Mouse (Mus musculus) embryonic facial prominence, embryonic 10.5 days (tissue): Measurements from ENCODE around the gene Erc2. TPM values are rescaled to one million over a fixed set of nuclear protein-coding genes. Genes with fewer than 3 reads are reported as not detected.
"Not testable (repeated sequence)": the region's sequence is repeated elsewhere in the genome, so short reads cannot be mapped to it uniquely, and the experiment has no call there.

ENCODE experiments used
- DNase-seq: peaks from one replicate; pipeline ENCODE4 v3.0.0-alpha.2; 2017; ENCODE audit warnings: low spot score
- H3K27ac ChIP-seq: fragments of 300-500 bp; sonication (generic); replicated peaks from 2 replicates; pipeline ENCODE4 v1.5.1; 2016; ENCODE audit warnings: mild to moderate bottlenecking
- H3K27me3 ChIP-seq: fragments of 300-500 bp; sonication (generic); replicated peaks from 2 replicates; pipeline ENCODE4 v1.6.1; 2016; ENCODE audit warnings: low read depth, mild to moderate bottlenecking; ENCODE audit not compliant: poor library complexity, severe bottlenecking
- H3K36me3 ChIP-seq: fragments of 300-500 bp; sonication (generic); replicated peaks from 2 replicates; pipeline ENCODE4 v1.6.1; 2016; ENCODE audit warnings: mild to moderate bottlenecking, moderate library complexity
- H3K4me1 ChIP-seq: fragments of 300-500 bp; sonication (generic); 2 replicates; pipeline ENCODE4 v1.6.1; 2016
- H3K4me3 ChIP-seq: fragments of 300-500 bp; sonication (generic); 2 replicates; pipeline ENCODE4 v1.5.1; 2016; ENCODE audit warnings: mild to moderate bottlenecking, moderate library complexity
- H3K9me3 ChIP-seq: fragments of 300-500 bp; sonication (generic); 2 replicates; pipeline ENCODE4 v1.6.1; 2016; ENCODE audit warnings: mild to moderate bottlenecking
- WGBS: fragments of 180-500 bp; shearing (Covaris S2); methylation state at CpG from one replicate; pipeline ENCODE4 v1.1.7; 2016; 5-methylcytosine and 5-hydroxymethylcytosine counted together
- polyA plus RNA-seq: library from polyadenylated mRNA; unstranded; fragments of >200 nt; fragmentation: Nextera tagmentation; extraction: Ambion mirVana; gene quantifications from 2 replicates; pipeline ENCODE4 v1.2.1, GENCODE M21; 2016

Erc2 gene
- polyA plus RNA-seq, 1 experiment from 2014 or later, result 7.2 TPM

DNA sequence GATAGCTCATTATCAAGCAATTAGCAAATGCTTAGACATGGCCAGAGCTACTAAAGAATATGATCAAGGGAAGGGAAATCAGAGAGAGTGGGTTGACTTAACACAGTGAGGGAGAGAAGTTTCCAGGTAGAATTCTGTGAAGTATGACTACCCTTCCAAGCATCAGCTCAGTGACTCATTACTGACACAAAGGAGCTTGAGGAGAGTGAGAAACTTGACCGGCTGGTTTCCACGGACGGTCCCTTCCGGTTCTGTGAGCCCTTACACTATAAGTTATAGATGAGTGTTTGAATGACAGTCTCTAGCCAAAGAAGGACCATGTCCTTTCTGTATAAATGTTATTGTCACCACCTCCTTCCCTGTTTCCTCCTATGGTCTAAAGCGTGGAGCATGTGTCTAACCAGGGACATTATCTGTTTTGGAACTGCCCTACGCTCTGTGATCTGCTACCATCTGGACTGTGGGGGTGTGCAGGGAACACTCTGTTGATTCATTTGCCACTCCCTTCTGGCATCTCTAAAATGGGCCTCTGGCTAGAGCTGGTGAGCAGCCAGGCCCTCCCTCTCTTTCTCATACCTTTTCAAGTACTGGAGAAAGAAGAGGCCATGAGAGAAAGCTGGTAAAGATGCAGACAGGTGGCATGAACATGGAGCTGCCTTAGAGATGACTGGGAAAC is 238.3 kb downstream of the Erc2 start:
- H3K27ac ChIP-seq, result no peak overlapping the region
- H3K4me3 ChIP-seq, result no peak overlapping the region
- WGBS, result 90% methylated on average over 6 of the region's 6 CpGs
- DNase-seq, result no peak
- H3K4me1 ChIP-seq, result no peaks in the 10 kb centered on the region
- no peaks in the 10 kb centered on the region for H3K36me3 ChIP-seq
- H3K27me3 ChIP-seq, result no peaks in the 10 kb centered on the region
- no peaks in the 10 kb centered on the region for H3K9me3 ChIP-seq

- no peaks in the 10 kb centered on the region for H3K27me3 ChIP-seq
- DNase-seq, result no peak
Observed at GRCm38 (mm10) chr14:27862299-27862698, 240.1 kb downstream of the Erc2 start.

DNA sequence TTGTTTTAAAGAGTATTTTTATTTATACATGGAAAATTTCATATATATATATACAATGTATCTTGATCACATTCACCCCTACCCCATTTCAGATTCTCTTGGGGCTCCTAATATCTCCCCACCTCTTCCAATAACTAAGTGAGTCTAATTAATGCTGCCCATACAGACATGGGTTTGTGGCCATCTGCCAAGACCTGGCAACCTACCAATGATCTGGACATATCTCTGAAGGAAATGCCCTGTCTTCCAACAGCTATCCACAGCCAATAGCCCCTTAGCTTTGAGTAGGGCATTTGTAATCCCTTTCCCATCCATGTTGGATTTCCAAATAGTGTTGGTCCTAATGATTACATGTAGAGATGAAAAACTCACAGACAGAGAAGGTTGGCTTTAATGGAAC is 245.2 kb downstream of the Erc2 start:
- no peak for DNase-seq
- Histone ChIP-seq H3K27ac (no peak overlapping the region), H3K4me3 (no peak overlapping the region), H3K4me1 (no peaks in the 10 kb centered on the region), H3K9me3 (no peaks in the 10 kb centered on the region), H3K27me3 (no peaks in the 10 kb centered on the region), H3K36me3 (no peaks in the 10 kb centered on the region)

More at GRCm38 (mm10) chr14:27862299-27862698, 240.1 kb downstream of the Erc2 start:
- H3K36me3 ChIP-seq, result no peaks in the 10 kb centered on the region
- no peaks in the 10 kb centered on the region for H3K9me3 ChIP-seq
- no peak overlapping the region for H3K27ac ChIP-seq
- H3K4me1 ChIP-seq, result no peaks in the 10 kb centered on the region
- no peak overlapping the region for H3K4me3 ChIP-seq

DNA sequence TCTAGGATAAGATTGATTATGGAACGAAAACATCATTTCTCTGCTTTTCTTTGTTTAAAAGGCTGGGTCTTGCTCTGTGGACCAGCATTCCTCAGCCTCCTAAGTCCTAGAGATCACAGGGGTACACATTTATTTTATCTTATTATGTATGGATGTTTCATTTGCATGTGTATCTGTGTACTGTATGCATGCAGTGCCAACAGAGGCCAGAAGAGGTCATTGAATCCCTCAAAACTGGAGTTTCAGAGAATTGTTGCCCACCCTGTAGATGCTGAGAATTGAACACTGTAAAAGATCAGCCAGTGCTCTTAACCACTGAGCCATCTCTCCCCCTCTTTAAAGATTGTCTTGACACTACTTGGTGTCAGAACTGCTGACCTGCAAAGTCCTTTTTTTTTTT is 251.4 kb downstream of the Erc2 start:
- H3K4me3 ChIP-seq, result no peak overlapping the region
- peaks cover 6% of the 10 kb centered on the region; the same call in 1 of the 2 replicates for H3K4me1 ChIP-seq
- no peaks in the 10 kb centered on the region for H3K36me3 ChIP-seq
- no peaks in the 10 kb centered on the region for H3K9me3 ChIP-seq
- no peak for DNase-seq
- H3K27ac ChIP-seq, result no peak overlapping the region
- WGBS, result 94% methylated on average over 1 of the region's 1 CpGs
- H3K27me3 ChIP-seq, result no peaks in the 10 kb centered on the region; the same call in 1 of the 2 replicates

DNA sequence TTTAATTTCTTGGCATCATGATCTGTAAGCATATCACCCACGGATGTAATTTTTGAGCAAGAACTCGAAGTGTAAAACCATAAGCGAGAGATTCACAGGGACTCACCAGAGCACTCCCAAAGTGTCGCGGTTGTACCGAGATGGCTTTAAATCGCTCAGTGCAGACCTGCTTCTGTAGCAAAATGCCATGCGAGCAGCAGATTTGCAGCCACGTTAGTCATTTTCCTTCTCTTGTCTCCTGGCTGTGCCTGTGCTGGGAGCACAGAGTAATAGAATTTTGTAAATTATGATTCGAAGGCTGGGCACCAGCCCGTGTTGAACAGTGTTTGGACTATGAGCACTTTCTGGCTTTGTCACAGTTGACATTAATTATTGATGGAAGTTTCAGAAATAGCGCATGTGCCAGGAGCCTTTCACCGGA is 253.8 kb downstream of the Erc2 start:
- no peaks in the 10 kb centered on the region; the same call in 1 of the 2 replicates for H3K27me3 ChIP-seq
- peaks cover 6% of the 10 kb centered on the region; the same call in 1 of the 2 replicates for H3K4me1 ChIP-seq
- no peaks in the 10 kb centered on the region for H3K9me3 ChIP-seq
- H3K27ac ChIP-seq, result no peak overlapping the region
- no peaks in the 10 kb centered on the region for H3K36me3 ChIP-seq
- DNase-seq, result no peak
- WGBS, result 84% methylated on average over 13 of the region's 13 CpGs
- H3K4me3 ChIP-seq, result no peak overlapping the region

DNA sequence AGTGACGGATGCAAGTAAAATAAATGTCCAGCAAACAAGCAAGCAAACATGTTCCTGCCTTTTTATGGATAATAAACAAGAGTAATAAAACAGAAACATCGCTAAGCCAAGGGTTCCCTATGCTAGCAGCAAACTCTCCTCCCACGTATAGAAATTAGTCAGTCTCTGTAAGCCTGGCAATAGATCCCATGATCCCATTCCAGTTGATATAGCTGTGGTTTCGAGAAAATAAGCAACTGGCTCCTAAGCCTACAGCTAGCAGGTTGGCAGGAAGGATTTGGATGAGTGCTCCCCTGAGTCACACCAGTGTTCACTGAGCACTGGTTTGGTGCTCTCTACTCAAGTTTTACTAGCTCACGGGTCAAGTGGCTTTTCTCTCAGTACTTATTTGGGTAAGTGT is 259.7 kb downstream of the Erc2 start:
- Histone ChIP-seq H3K9me3 (no peaks in the 10 kb centered on the region), H3K4me3 (no peak overlapping the region), H3K4me1 (no peaks in the 10 kb centered on the region), H3K27ac (no peak overlapping the region), H3K36me3 (no peaks in the 10 kb centered on the region), H3K27me3 (no peaks in the 10 kb centered on the region)
- no peak for DNase-seq
- 88% methylated on average over 5 of the region's 5 CpGs for WGBS

DNA sequence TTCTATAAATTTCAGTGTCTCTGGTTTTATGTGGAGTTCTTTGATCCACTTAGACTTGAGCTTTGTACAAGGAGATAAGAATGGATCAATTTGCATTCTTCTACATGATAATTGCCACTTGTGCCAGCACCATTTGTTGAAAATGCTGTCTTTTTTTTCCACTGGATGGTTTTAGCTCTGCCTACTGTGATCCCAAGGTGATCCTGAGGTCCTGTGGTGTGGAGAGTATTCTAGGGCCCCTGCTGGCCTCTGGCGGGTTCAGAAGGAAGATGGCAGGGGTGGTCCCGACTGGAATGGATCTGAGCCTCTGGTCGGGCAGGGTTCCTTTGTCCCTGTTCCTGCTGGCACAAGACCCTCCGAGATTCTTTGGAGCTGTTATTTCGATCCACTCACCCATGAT is 264.1 kb downstream of the Erc2 start:
- H3K36me3 ChIP-seq, H3K4me3 ChIP-seq, H3K27me3 ChIP-seq, H3K4me1 ChIP-seq, H3K9me3 ChIP-seq, H3K27ac ChIP-seq, DNase-seq: not testable (repeated sequence)
- WGBS, result 67% methylated on average over 5 of the region's 5 CpGs

DNA sequence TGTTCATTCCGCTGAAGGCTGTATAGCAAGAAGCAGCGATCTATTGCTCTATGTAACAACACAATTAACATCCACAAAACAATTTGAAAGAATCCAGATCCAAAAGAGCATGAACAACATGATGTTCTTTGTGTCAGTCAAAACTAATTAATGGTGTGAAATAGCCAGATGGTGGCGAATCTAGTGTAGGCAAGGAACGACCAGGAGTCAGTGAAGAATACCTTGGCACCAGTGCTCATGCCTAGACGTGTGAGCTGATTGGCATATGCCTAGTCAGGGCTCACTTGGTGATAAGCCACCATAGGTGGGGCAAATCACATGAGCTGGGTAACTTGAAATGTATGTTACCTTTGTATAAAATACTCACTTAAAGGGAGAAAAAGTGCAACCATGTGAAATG is 265.3 kb downstream of the Erc2 start:
- no peak for DNase-seq
- 88% methylated on average over 5 of the region's 5 CpGs for WGBS

GRCm38 (mm10) chr14:27889650-27890049 is 267.4 kb downstream of the Erc2 start:
- no peaks in the 10 kb centered on the region for H3K9me3 ChIP-seq
- no peaks in the 10 kb centered on the region for H3K27me3 ChIP-seq
- no peaks in the 10 kb centered on the region for H3K4me1 ChIP-seq
- H3K36me3 ChIP-seq, result no peaks in the 10 kb centered on the region
- WGBS, result 81% methylated on average over 2 of the region's 2 CpGs
- DNase-seq, result no peak
- no peak overlapping the region for H3K27ac ChIP-seq
- no peak overlapping the region for H3K4me3 ChIP-seq

More for the DNA sequence above, 265.3 kb downstream of the Erc2 start:
- no peaks in the 10 kb centered on the region for H3K27me3 ChIP-seq
- no peaks in the 10 kb centered on the region for H3K9me3 ChIP-seq
- no peaks in the 10 kb centered on the region for H3K4me1 ChIP-seq
- H3K36me3 ChIP-seq, result no peaks in the 10 kb centered on the region
- no peak overlapping the region for H3K4me3 ChIP-seq
- no peak overlapping the region for H3K27ac ChIP-seq

GRCm38 (mm10) chr14:27892416-27892815 is 270.2 kb downstream of the Erc2 start:
- H3K27me3 ChIP-seq, result no peaks in the 10 kb centered on the region
- H3K9me3 ChIP-seq, result no peaks in the 10 kb centered on the region
- 87% methylated on average over 2 of the region's 2 CpGs for WGBS
- no peak overlapping the region for H3K4me3 ChIP-seq
- no peak overlapping the region for H3K27ac ChIP-seq
- no peaks in the 10 kb centered on the region for H3K4me1 ChIP-seq
- H3K36me3 ChIP-seq, result no peaks in the 10 kb centered on the region
- no peak for DNase-seq

DNA sequence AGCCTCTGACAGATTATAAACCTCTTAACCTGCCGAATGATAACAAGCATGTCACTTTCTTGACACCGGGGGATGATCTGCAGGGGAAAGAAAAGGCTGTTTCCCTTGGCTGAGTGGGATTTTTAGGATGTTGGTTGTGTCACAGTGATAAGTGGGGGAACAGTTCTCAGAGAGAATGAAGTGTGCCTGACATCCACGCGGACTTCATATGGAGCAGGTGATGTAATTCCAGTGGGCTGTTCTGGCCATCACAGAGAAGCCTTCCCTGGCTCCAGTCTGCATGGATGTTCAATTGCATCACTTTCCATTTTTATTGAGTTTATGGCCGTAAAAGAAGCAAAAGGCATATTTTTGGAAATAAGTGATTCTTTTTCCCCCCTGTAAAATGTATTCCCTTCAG is 279.5 kb downstream of the Erc2 start:
- 91% methylated on average over 5 of the region's 5 CpGs for WGBS
- Histone ChIP-seq H3K27me3 (no peaks in the 10 kb centered on the region), H3K4me3 (no peak overlapping the region), H3K9me3 (no peaks in the 10 kb centered on the region), H3K27ac (no peak overlapping the region), H3K4me1 (no peaks in the 10 kb centered on the region), H3K36me3 (no peaks in the 10 kb centered on the region)
- no peak for DNase-seq

DNA sequence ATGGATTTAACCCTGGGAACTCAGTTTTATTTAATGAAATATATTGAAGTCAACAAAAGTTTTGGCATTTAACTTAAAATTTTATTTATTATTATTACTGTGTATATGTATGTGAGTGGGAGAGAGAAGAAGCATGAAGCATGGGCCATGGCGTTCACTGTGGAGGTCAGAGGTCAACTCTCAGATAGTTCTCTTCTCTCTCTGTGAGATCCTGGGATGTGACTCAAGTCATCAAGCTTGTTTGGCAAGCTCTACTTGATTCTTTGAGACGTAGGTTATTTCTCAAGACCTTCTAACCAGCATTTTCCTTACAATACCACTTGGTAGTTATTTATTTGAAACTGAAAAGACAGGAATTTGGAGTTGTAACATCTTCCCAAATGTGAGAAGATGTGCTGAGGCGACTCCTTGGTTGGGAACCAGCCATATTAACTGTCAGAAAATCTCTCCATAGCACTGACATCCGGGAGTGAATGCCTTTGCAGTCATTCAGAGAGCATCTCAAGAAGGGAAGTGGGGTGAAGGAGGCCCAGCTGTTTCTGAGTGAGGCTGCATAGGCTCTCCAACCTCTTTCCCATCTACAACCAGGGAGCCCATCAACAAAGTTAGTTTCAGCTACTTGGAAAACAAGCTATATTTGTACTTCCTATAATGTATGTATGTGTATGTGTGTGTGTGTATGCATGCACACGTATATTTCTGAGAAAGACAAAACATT is 299.6 kb downstream of the Erc2 start:
- H3K27me3 ChIP-seq, result no peaks in the 10 kb centered on the region
- no peaks in the 10 kb centered on the region; the same call in 1 of the 2 replicates for H3K4me1 ChIP-seq
- no peaks in the 10 kb centered on the region for H3K36me3 ChIP-seq
- H3K9me3 ChIP-seq, result no peaks in the 10 kb centered on the region
- WGBS, result 75% methylated on average over 5 of the region's 5 CpGs
- no peak overlapping the region for H3K27ac ChIP-seq
- no peak overlapping the region for H3K4me3 ChIP-seq
- no peak for DNase-seq

GRCm38 (mm10) chr14:27927369-27927768 is 305.1 kb downstream of the Erc2 start:
- Histone ChIP-seq H3K9me3 (no peaks in the 10 kb centered on the region), H3K36me3 (no peaks in the 10 kb centered on the region), H3K4me3 (no peak overlapping the region), H3K4me1 (no peaks in the 10 kb centered on the region), H3K27me3 (no peaks in the 10 kb centered on the region), H3K27ac (no peak overlapping the region)
- 93% methylated on average over 3 of the region's 3 CpGs for WGBS
- DNase-seq, result no peak
